Mouse (Mus musculus): ENCODE data around the gene Stx8.

Gene Stx8

DNA sequence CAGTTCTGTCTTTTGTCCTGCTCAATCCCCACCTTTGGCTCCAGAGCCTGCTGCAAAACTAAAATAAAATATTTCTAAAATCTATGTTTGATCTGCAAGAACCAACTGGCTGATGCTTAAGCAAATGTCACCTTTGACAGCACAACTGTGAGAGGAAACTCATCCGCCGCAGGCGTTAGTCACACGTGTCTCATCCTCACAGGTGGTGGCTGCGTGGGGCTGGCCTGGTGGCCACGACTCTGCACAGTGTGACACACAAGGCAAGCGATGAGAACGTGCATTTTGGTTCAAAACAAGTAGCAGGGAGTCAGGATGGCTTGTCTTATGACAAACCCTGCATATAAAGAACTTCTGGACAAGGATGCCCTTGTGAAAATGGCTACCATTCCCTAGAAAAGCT, 233.1 kb downstream of the Stx8 start:
- DNase-seq (ENCODE audit: low spot score in 2 of 2): no peak

DNA sequence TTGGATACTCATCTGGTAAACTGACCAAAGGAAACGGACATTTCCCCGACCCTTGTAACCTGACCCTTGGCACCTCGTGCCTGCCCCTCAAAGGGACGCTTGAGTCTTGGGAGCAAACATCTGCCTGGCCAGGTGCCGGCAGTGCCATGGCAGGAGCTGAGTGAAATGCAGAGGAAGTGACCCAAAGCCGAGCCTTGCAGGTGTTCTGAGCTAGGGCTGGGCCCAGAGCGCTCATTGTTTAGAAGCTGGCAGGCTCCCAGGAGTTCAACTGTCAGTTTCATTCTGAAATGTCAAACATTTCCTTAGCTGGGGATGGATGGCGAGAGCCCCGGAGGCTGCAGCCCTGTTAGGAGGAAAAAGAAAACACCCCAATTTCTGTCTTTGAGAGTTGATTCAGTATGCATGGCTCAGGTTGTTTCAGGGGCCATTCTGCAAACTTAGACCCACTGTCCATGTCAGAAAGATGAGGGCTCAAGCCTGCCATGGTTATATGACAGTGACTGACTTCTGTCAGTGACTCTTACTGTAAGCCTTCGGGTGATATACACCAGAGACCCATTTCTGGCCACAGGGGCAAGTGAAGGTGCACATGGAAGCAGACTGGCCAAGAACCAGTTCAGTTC, 233.9 kb downstream of the Stx8 start:
- no peak for DNase-seq (ENCODE audit: low spot score in 2 of 2)

DNA sequence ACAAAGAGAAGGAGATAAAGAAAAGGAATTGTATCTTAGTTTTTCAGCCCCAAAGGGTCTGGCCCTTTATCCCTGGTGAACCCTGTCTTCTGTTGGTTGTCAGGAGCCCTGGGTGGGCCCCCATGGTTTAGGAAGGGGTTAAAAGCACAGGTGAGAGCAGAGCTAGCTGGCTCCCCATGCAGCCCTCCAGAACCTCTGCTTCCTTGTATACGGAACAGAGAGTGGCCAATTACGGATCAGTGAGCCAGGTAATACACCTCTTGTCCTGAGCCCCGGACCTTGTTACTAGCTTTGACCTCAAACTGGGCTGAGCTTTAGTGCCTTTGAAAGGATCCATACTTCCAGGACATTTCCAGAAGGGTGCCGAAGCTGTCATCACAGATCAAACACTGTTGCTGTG, 234.5 kb downstream of the Stx8 start:
- no peak for DNase-seq (ENCODE audit: low spot score in 2 of 2)

DNA sequence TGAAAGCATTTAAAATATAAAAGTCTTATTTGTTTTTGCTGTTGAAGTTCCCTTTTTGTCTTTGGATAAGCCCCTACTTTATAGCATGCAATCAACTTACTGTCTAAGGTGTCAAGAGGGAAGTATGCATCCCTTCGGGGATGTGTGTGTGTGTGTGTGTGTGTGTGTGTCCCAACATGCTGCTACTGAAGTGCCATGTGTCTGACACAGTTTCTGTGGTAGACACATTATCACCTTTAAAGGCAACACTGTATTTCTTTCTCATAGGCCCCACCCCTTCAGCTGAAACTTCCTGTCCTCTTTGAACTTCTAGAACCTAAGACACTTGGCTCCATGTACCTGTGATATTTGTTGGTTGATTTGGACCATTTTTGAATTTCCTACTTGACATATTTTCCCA, 235.1 kb downstream of the Stx8 start:
- no peak for DNase-seq (ENCODE audit: low spot score in 2 of 2)

DNA sequence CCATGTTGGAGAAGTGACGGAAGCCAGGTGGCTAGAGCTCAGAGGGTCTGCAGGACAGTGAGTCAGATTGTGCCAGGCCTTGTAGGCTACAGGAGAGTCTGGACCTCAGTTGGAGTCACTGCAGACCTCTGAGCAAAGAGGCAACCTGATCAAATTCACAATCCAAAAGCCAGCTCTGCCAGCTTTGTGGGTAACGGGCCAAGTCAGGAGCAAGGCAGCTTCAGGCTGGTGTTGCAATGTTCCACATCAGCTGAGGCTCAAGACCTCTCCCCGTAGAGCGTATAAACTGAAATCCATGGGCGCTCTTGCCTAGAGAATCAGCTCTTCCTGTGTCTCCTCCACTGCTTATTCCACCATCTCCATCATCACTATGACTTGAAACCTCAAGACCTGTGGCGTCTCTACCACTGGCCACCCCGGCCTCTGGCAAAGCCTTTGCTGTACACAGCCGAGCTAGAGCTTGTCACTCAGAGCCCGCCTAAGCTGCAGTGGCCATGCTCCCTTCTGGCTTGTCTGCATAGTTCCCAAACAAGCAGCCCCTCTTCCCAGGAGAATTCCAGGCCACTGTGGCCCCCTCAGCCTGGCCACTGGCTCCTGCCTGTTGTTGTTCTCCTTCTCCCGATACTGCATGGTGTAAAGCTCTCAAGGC, 235.9 kb downstream of the Stx8 start:
- peak in 1 of 2 experiments; percentile 33 for DNase-seq (ENCODE audit: low spot score in 2 of 2)

DNA sequence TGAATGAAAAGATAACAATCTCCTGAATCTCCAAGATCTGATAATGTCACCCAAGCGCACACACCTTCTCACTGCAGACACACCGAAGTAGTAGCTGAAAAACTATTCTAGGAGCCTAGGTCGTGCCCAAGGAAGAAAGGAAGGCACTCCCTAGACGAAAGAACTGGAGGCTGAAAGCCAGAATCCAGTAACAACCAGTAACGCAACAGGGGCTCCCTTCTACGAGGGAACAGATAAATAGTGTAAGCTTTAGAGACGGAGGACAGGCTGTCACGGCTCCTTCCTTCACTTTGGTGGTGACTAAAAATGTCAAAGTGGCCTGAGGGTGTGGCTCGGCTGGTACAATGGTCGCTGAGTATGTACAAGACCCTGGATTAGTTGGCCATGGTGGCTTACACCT, 236.6 kb downstream of the Stx8 start:
- no peak for DNase-seq (ENCODE audit: low spot score in 2 of 2)

DNA sequence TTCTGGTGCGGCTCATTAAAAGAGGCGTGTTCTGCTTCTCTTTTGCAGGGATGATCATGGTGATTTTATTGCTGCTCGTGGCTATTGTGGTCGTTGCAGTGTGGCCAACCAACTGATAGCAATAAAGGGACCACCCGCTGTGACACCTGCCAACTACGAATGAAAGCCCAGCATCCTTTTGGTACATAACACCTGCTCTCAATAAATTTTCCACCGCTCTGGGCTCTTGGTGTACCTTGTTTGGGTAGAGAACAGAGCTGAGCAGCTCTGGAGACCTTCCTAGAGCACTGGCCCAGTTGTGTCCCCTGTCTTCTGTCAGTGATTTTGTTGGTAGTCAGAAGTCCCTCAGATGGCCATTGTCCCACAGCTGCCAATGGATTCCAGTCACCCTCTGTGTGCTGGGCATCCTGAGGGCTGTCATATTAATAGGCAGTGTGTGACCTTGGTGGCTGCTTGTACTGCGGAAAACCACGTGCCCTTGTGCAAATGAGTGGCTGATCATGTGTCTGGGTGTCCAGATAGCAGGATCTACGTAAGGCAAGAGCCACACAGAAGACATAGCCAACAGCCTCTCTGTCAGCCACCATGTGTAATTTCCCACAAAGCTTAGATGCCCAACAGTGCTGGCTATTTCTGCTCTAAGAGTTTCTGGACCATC, 237.8 kb downstream of the Stx8 start:
- no peak for DNase-seq (ENCODE audit: low spot score in 2 of 2)

DNA sequence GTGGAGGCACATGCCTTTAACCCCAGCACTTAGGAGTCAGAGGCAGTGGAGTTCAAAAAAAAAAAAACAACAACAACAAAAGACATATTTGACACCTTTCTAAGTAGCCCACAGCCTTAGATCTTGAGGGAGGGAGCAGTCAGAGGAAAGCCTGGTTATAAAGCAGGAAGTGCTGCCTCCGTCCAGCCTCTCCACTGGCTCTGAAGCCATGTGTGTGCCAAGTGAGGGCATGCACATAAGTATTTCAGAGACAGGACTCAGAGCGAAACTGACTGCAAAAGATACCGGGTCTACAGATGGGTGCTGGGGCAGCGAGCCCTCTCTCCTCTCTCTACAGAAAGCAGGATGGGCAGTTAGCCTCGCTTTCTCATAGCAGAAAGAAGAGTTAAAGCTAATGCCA, 238.4 kb downstream of the Stx8 start:
- no peak for DNase-seq (ENCODE audit: low spot score in 2 of 2)

DNA sequence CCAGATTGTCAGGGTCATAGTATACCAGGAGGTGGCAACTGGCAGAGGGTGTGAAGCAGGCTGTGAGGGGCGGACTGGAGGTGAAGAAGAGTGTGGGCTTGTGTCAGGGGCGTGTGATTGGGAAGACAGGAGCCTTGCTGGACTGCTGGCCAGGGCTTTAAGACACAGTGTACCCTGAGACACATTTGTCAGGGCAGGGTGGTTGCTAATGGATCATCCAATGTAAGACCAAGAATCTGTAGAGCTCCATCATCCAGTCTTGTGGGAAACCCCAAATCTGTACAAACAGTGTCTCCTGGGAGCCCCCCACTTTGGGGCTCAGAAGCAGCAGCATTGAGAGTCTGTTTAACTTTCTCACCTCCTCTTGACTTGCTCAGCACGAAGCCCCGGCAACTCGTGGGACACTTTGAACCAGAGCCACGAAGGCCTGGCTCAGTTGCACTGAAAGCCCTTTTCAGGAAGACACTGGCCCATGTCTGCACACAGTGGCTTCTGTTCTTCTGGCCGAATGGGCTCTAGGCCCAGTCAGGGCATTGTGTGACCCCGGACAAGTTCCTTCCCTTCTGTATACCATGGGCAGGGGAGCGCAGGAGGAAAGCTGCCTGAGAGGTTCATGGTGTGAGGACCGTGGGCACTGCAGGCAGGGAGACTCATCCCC, 239.7 kb downstream of the Stx8 start:
- DNase-seq (ENCODE audit: low spot score in 2 of 2): no peak

DNA sequence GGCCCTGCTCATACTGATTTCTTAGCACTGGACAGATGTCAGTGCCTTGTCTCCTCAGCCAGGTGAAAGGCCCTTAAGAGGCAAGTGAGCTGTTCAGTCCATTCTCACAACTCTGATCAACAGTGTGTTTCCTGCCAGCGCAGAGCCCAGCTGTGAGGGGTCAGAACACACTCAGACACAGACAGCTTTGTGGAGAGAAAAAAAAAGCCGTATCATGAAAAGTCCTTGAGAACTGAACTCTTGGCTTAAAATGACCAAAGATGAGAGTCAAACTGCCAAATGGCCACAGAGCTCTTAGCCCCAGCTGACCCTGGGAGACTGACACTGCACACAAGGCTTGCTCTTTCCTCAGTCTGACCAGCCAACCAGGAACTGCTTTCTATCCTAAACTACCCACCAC, 242.0 kb downstream of the Stx8 start:
- DNase-seq (ENCODE audit: low spot score in 2 of 2): no peak

DNA sequence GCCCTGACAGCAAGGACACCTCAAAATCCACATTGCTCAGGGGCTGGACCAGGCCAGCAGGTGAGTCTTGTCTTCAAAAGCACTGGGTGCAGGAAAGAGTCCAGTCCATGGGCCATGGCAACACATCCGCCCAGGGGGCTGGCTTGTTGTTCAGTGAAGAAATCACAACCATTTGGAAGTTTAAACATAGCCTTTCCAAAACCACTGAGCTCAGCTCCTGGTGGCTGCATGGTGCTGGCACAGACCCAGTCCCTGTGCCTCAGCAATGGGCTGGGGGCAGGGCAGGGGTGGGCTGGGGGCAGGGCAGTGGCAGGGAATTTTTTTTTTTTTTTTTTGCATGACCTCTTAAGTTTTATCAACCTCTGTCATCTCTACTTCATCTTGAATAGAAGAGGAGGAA, 242.6 kb downstream of the Stx8 start:
- DNase-seq (ENCODE audit: low spot score in 2 of 2): no peak

DNA sequence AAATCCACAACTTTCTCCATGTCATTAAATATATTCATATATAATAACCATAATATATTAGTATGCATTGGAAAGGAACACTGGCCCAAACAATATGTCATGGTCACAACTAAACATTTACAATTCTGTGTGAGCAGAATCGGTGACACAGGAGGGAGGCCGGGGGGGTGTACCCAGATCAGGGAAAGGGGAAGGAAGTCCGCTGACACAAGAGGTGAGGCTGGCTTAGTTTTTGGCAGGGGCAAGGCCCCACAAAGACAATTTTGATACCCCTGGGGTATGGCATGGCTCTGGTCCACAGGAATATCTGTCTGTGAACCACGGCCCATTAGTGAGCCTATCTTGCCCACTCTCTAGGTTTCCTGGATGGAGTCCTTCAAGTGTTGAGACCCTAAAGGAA, 243.5 kb downstream of the Stx8 start:
- DNase-seq (ENCODE audit: low spot score in 2 of 2): no peak

DNA sequence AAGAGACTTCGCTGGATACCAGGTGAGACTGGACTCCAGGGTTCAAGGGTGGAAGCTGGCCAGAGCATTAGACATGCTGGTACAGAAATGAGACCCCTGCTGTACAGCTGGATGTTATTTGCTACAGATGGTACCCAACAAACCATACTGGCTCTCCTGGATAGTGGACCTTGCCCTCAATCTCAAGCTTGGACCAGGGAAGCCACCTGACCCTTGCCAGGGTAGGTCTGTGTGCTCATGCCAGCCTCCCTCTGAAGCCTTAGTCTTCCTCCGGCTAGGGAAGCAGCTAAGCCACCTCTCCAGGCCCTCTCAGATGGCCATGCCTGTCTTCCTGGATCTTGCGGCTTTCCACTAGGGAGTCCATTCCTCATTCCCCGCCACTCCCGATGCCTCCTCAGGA, 244.7 kb downstream of the Stx8 start:
- no peak for DNase-seq (ENCODE audit: low spot score in 2 of 2)

DNA sequence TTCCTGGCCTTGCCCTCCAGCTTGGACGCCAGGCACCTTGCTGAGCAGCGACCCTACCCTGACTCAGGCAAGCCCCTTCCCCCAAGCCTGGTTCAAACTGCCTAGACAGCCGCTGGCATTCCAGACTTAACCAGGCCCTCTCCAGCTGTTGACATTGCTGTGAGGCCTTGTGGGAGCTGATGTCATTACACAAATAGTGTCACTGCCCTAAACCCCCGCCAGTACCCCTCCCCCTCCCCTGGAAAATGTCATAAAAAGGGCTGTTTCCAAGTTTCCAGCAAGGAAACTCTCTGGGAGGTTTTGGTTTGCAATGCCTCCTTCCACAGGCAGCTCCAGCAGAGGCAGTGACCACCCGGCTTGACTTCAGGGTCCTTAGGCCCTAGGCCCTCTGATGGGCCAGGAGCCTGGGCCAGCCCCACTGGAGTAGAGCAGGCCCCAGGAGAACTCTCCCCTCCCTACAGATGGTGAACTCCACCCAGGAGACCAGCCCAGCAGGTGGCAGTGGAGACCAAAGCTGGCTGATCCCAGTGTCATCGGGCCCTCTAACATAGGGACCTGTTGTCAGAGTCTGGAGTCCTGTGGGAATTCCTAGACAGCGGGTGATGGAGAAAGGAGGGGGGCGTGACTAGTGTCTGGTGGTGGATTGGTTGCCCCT, 246.1 kb downstream of the Stx8 start:
- peak; percentile 35 to 59 for DNase-seq (ENCODE audit: low spot score in 2 of 2)

DNA sequence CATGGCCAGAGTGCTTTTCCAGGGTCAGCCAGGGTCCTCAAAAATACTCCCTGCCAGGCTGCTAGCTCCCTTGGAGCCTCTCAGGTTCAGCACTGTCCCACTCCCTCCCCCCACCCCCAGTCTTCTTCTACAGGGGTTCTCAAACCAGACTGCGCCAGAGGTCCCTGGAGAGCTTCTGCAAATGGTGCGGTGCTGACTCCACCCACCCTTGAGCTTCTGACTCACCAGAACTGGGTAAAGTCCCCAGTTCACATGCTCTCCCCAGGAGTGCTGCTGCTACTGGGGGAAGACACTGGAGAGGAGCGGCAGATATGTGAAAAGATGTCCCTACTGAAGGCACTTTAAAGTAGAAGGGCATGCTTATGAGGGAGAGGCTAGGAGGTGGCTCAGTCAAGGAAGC, 247.9 kb downstream of the Stx8 start:
- DNase-seq (ENCODE audit: low spot score in 2 of 2): no peak

DNA sequence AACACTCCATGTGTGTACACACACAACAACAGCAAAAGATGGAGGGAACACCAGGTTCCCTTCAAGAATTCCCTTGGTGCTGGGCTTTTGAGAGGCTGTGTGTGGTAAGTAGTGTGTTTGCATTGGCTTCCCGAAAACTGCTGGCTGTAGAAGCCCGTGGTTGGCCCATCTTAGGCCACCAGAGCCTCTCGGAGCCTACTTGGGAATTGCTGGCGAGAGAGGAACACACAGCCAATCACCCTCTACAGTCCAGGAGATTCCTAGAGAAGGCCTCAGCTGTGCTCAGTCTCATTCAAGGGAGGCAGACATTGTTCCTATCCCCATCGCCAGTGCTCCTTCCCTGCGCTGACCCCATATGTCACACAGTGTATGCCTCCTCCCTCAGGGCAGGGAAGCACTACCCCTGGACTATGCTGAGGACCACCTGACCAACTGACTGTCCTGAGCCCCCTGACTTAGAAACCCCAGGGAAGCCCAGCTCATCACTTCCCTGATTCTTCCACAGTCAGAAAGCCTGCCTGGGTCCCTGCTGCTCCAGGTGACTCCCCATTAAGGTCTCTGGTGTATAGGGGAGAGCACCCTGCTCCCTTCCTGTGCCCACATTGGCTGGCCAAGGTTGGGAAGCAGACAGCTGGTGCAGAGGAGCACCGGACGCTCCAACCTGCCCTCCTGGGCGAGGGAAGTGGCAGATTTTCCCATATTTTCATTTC, 248.7 kb downstream of the Stx8 start:
- DNase-seq (ENCODE audit: low spot score in 2 of 2): no peak

DNA sequence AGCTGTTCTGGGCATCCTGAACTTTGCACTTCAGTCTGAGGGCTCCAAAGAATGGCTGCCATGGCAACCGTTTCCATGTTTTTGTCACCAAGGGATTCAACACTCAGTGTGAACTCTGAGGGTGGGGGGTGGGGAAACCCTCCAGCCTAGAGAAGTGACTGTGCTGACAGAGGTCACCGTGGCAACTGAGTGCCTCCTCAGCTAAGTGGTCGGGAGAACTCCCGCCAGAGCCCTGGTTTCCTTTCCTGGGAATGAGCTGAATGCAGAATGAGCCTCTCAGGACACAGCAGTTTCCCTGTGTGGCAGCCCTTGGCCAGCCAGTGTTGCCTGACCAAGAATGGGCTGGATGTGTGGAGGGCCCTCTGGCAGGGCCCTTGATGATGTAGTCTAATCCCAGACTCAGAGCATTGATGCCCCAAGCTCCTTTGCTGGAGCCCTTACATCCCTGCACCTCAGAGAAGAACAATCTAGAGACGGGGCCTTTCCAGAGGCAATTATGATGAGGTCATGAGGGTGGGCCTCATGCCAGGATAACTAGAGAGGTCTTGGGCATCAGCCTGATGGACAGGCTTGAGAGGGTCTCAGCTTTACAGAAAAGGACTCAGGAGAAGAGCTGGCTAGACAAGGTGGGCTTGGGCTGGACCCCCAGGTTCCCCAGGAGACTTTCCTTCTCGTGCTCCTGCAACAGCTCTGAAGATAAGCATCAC, 249.4 kb downstream of the Stx8 start:
- no peak for DNase-seq (ENCODE audit: low spot score in 2 of 2)

DNA sequence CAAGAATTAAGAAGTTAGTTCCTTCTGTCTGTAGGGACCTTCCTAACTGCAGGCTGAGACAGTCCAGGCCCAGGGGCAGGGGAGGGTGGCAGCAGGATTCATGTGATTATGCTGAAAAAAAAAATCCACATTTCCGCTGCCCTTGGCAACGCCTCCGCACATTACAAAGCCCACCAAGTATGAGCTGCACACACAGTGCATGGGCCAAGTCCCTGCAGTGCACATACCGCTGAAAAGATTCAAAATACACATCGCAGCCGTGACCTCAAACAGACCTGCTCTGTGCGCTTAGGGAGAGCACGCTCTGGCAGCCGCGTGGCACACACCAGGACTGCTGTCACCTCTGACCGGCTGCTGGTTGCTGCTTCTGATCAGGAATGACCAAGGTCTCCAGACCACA, 250.0 kb downstream of the Stx8 start:
- DNase-seq (ENCODE audit: low spot score in 2 of 2): no peak

DNA sequence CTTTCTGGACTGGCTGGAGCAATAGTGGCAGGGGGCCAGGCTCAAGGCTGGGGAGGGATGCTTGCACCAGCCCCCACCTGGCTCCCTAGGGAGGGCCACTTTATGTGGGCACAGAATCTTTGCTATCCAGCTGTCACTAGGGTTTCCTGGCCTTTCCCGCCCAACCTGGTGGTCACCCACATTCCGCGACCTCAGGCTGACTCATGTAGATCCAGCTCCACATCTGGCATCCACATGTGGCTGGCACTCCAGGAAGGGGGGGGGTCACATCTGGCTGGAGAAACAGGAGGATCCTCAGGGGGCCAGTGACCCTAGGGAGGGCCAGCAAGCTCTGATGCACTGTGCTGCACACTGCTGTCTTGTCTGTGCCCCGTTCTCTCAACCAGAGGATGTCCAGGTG, 254.7 kb downstream of the Stx8 start:
- DNase-seq (ENCODE audit: low spot score in 2 of 2): no peak

DNA sequence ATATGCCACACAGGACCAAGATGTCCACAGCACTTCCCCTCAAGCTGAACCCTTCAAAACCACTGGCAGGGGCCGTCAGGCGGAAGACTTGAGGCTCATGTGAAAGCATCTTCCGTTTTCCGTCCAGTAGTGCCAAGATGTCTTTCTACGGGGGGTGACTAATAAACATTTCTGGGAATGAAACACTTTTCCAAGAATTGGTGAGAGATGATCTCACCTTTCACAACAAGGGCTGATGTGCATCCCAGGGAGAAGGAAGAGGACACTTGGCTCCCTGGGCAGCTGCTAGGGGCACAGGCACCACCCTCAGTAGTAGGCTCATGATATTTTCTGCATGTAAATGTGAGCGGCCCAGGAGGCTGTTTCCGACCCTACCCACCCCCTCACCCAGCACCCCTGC, 256.2 kb downstream of the Stx8 start:
- DNase-seq (ENCODE audit: low spot score in 2 of 2): no peak

DNA sequence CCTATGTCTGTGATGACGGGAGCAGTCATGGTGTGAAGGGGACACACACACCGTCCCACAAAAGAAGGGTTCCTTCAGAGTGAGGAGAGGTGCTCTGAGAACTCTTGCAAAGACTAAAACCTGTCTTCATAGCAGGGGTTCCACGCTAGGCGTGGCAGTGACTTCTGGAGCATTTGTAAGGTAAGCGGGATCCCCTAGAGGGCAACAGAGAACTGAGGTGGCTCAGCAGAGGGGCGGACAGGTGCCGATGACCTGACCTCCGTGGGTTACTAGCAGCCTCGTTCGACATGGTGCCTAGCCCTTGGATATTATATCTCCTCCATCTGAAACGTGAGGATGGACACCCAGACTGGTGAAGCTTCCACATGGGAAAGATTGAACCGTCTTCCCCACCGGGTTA, 257.1 kb downstream of the Stx8 start:
- DNase-seq (ENCODE audit: low spot score in 2 of 2): no peak

Measured in urinary bladder, postnatal 36 days (tissue).